Mouse (Mus musculus) adrenal gland, postnatal 4 days (tissue): ENCODE measurements around the gene Irs1. TPM values are rescaled to one million over a fixed set of nuclear protein-coding genes. Genes with fewer than 3 reads are reported as not detected.

Experiments
- DNase-seq, 2 experiments: peaks; one replicate each; pipeline ENCODE4 v3.0.0; 2021 to 2022; ENCODE audit warnings: low spot score in 2 of 2, mixed read lengths in 2 of 2
- total RNA-seq, 2 experiments: library from RNA; stranded (reverse); gene quantifications; 2 replicates each; pipeline ENCODE4 v1.2.3; 2021

The Irs1 gene
- total RNA-seq, 2 experiments from 2014 or later = 24.2 to 28.6 TPM

GRCm38 (mm10) chr1:82289116-82289989 is 1.9 kb downstream of the Irs1 start:
- DNase-seq = no peak

GRCm38 (mm10) chr1:82288421-82288990 is 2.7 kb downstream of the Irs1 start:
- DNase-seq = no peak

DNA sequence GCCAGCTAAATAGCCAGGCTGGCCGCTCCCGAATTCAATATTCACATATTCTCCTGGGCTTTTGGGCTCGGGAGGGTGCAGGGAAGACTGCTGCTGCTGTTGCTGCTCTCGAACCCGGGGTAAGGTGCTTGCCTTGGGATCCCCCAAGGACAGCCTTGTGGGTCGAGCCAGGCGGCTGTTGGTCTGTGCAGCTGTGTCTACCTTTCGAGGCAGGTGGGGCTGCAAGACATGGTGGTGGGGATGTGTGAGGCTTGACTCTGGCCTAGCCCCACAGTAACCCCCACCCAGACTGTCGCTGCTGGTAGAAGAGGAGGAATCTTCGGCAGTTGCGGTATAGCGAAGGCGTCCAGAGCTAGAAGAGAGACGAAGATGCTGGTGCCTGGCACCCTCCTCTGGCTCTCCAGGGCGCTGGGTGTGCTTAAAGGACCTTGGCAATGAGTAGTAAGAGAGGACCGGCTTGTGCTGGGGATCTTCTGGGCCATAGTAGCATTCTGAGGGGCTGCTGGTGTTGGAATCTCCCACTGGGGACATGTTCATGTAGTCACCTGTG is 3.4 kb downstream of the Irs1 start:
- no peak for DNase-seq

- DNase-seq = no peak
Measured at GRCm38 (mm10) chr1:82287052-82287775, 4.0 kb downstream of the Irs1 start.

DNA sequence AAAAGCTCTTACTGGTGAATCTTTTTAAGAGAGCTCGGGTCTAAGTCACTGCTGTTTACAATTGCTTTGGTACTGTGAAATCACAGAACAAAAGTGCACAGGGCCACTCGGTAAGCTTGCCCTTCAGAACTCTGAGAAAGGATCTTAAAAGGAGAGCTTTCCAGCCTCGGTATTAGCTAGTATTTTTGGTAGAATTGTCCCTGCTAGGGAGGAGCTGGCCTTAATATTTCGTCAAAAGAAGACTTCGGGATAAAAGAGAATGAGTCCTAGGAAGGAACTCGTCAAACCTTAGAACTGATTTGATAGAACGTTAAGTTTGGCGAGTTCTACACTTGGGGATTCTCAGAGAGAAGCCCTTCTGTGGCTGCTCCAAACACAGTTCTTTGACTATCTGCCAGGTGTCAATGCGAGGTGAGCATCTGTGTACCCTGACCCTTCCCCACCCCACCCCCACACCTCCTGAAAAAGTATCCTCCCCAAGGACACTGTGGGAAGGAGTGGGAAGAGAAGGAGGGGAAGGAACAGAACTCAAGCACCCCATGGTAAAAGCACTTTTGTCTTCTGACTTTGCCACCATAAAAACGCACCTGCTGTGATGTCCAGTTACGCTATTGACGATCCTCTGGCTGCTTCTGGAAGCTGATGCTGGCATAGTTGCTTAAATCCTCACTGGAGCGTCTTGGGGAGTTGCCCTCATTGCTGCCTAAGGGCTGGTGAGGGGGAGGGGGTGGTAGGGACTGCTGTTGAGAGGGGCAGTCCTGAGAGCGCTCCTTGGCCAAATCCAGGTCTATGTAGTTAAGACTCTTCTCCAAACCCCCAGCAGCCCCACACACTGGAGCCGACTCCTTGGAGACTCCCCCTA is 4.8 kb downstream of the Irs1 start:
- no peak for DNase-seq

DNA sequence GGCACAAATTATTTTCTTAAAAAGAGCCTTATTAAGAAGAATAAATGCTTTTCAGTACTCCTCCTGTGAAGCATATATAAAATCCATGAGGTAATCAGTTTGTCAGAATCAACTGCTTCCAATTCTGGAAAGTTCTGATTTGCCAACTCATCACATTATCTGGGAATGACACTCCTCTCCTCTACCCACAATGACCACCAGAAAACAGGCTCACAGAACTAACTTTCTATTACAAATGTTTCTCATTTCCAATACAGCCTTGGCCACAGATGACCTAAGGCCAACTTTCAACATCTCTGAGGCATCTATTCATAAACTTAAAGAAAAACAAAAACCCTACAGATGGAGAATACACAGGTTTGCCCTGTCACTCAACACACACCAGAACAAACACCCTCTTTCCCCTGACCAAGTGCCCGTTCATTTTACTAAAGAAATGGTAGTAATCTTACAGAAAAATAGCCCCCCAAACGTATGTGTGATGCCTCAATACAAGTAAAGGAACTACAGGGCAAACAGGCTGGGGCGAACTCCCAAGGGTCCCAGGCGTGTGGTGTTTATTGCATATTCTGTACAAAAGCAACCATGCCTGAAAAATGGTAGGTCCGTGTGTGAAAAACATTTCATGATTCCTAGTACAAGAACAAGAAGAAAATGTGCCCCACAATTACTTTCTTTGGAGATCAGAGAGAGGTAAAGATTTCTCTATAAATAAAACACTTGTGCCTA is 5.6 kb downstream of the Irs1 start:
- DNase-seq = no peak

- DNase-seq = no peak
Measured at GRCm38 (mm10) chr1:82284403-82284802, 6.8 kb downstream of the Irs1 start.

DNA sequence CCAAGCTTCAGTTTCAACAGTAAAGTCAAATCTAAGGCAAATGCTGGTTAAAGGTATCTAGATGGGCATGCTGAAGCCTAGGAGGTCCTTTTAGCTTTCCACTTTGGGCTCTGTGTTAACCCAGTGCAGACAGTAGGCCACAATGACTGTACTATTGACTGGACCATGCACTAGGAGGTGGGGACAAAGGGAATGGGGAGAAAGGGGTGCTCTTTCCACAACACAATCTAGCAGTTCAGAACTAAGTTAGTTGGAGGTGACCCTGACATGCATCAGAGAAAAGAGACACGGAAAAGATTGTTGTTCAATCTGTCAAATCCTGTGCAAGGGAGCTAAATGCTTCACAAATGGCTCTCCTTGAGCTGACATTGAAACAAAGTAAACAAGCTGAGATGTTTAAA is 7.3 kb downstream of the Irs1 start:
- DNase-seq = no peak

DNA sequence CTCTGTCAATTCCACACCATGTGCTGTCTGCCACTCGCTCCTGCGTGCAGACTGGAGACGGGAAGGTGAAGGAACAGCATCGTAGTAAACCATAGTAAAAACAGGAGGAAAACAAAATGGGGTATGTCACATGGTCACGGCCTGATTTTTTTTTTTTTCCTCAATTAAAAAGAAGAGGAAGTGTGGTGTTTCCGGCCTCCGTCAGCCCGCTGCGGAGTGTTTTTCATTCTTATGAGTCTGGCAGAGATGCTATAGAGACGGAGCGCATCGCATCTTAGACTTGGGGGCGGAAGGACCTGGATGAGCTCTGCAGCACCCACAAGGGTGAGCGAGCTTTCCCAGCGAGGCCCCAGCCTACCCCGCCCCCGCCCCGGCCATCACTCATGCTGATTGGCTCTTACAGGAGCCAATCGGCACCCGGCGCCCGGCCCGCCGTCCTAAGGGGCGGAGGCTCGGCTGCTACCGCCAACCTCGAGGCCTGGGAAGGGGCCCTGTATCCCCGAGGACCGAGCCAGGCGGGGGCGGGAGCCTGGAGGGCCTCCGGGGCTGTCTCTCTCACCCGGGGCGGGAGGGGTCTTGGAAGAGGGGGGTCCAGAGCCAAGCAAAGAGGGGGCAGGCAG is 8.1 kb downstream of the Irs1 start:
- DNase-seq = peak; percentile 78 to 80

- no peak for DNase-seq
Measured at GRCm38 (mm10) chr1:82281823-82282222, 9.4 kb downstream of the Irs1 start.

GRCm38 (mm10) chr1:82279768-82280167 is 11.4 kb downstream of the Irs1 start:
- DNase-seq = no peak

DNA sequence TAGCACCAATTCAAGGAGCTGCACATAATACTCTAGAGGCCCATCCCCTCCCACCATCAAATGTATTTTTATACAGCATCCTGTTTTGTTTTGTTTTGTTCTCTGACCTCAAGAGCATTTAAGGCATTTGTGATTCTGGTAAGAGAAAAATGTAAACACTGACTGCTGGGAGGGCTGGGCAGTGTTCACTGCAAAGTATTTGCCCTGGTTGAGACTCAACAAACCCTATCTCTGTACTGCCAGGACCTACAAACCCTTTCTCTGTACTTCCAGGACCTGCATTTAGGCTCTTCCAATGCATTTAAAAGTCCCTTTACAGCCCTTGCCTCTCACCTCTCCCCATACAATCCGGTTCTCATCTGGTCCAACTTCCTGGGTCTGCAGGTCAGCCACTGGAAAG is 16.9 kb downstream of the Irs1 start:
- no peak for DNase-seq

- DNase-seq = no peak
Measured at GRCm38 (mm10) chr1:82273529-82273928, 17.7 kb downstream of the Irs1 start.

GRCm38 (mm10) chr1:82272231-82272630 is 19.0 kb downstream of the Irs1 start:
- DNase-seq = no peak

- no peak for DNase-seq
Measured at GRCm38 (mm10) chr1:82267547-82267946, 23.7 kb downstream of the Irs1 start.

GRCm38 (mm10) chr1:82262331-82262730 is 28.9 kb downstream of the Irs1 start:
- no peak for DNase-seq

DNA sequence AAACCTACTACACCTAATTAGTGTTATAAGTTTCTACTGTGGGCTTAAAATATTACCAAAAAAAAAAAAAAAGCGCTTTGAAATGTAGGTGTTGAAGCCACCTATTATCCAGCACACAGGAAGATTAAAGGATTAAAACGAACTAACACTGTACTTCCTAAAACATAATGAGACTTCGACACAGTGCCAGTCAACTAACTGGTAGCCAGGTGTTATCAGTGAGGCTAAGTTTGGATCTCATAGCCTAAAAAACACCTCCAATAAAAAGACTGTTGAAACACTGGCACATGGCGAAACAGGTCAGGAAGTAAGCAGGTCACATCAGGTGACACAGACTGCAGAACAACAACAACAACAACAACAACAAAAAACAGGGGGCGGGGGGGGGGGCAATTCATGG is 29.6 kb downstream of the Irs1 start:
- DNase-seq = no peak

DNA sequence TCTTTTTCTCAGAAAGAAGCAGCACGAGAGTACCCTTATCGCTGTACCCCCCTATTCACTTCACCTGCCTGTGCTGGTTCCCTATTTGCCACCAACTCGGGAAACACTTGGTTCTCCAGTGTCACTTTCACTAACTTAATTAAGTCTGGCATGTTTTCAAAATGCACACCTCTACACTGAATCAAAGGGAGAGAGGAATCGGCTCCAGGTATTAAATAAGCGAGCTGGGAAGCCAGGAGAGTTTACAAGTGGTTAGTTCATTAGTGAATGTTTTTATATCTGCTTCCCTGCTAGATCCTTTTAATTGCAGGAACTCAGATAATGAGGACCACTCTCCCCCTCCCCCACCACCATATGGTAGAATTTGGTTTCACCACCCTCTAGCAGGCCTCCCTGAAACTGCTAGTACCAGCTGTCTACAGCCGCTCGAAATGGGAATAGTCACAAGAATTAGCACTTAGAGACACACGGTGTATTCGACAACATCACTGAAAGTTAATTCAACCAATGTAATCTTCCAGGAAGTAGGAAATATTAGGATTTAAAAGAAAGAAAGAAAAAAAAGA is 30.1 kb downstream of the Irs1 start:
- DNase-seq = no peak

DNA sequence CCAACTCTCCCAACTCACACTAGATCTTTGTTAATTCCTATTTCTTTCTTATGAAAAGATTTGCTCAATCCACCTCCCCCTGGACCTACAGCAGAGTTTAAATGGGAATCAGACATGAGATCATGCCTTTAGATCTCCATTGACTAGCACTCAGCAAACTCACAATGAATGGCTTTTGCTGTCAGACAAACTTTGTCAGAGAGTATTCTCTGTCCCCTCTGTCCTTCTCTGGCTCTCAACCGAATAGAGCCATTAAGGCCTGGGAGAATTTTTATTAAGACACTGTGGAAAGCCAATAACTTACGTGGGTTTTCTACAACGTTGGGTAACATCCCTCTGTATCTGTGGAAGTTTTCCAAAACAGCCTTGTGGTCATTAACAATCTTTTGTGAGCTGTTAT is 31.2 kb downstream of the Irs1 start:
- no peak for DNase-seq
